Mouse (Mus musculus) forebrain, embryonic 16.5 days (tissue): ENCODE results near the gene Tshr. TPM values are rescaled to one million over a fixed set of nuclear protein-coding genes. Genes with fewer than 3 reads are reported as not detected.
"Not testable (repeated sequence)": the region's sequence is repeated elsewhere in the genome, so short reads cannot be mapped to it uniquely, and the experiment has no call there.

Source experiments
- ATAC-seq: fragments of 200-750 bp; cut with Nextera tagmentation; 2 replicates; pipeline ENCODE4 v1.8.0; 2017; ENCODE audit warnings: mild to moderate bottlenecking, moderate library complexity
- H3K27ac ChIP-seq: fragments of 300-500 bp; sonication (generic); 2 replicates; pipeline ENCODE4 v1.5.1; 2014; ENCODE audit warnings: low read length, control low read depth
- H3K27me3 ChIP-seq: fragments of 300-500 bp; sonication (generic); replicated peaks from 2 replicates; pipeline ENCODE4 v1.6.1; 2014; ENCODE audit warnings: low read length; ENCODE audit not compliant: control insufficient read depth, insufficient read depth
- H3K36me3 ChIP-seq: fragments of 300-500 bp; sonication (generic); 2 replicates; pipeline ENCODE4 v1.6.1; 2014; ENCODE audit not compliant: control insufficient read depth, insufficient read depth
- H3K4me1 ChIP-seq: fragments of 300-500 bp; sonication (generic); replicated peaks from 2 replicates; pipeline ENCODE4 v1.6.1; 2014; ENCODE audit warnings: low read length; ENCODE audit not compliant: control insufficient read depth, insufficient read depth
- H3K4me2 ChIP-seq: fragments of 300-500 bp; sonication (generic); 2 replicates; pipeline ENCODE4 v1.6.1; 2014; ENCODE audit warnings: mild to moderate bottlenecking, low read length, control low read depth
- H3K4me3 ChIP-seq: fragments of 300-500 bp; sonication (generic); replicated peaks from 2 replicates; pipeline ENCODE4 v1.5.1; 2014; ENCODE audit warnings: mild to moderate bottlenecking, low read length, control low read depth
- H3K9ac ChIP-seq: fragments of 300-500 bp; sonication (generic); replicated peaks from 2 replicates; pipeline ENCODE4 v1.6.1; 2014; ENCODE audit warnings: low read depth, low read length, control low read depth
- H3K9me3 ChIP-seq: fragments of 300-500 bp; sonication (generic); 2 replicates; pipeline ENCODE4 v1.6.1; 2016; ENCODE audit warnings: low read length; ENCODE audit not compliant: control insufficient read depth
- WGBS: fragments of 180-500 bp; shearing (Covaris S2); extraction: QIAGEN DNeasy Blood & Tissue Kit; methylation state at CpG from one replicate; pipeline ENCODE4 v1.1.7; 2014; 5-methylcytosine and 5-hydroxymethylcytosine counted together
- polyA plus RNA-seq: library from polyadenylated mRNA; unstranded; fragments of >200 nt; fragmentation: Nextera tagmentation; extraction: Ambion mirVana; gene quantifications from 2 replicates; pipeline ENCODE4 v1.2.1, GENCODE M21; 2015

The Tshr gene
- polyA plus RNA-seq, 1 experiment from 2014 or later = 0.95 TPM

DNA sequence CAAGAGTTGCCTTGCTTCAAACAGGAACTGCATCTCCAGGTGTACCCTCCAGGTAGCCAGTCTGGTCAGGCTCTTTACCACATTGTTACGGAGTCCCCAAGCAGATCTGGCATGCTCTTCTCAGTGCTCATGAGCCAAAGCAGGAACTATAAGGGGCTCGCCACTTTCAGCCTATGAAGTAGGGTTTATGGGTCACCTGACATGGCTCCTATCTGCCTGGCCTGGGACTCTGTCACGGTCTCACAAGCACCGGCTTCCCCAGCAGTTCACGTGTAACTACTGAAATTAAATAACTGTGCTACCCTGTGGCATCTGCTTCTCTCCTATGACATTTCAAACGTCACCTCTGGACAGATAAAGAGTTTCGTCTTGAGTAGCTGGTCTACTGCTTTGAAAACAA, 155.8 kb downstream of the Tshr start:
- H3K9me3 ChIP-seq = no peaks in the 10 kb centered on the region
- H3K27me3 ChIP-seq = no peaks in the 10 kb centered on the region
- no peak for ATAC-seq
- 93% methylated on average over 7 of the region's 7 CpGs for WGBS
- H3K9ac ChIP-seq = no peak overlapping the region
- H3K4me2 ChIP-seq = no peak overlapping the region
- H3K27ac ChIP-seq = no peak overlapping the region
- H3K4me3 ChIP-seq = no peak overlapping the region
- H3K4me1 ChIP-seq = no peaks in the 10 kb centered on the region
- no peaks in the 10 kb centered on the region for H3K36me3 ChIP-seq

- Histone ChIP-seq H3K36me3 (no peaks in the 10 kb centered on the region), H3K4me1 (peaks cover 15% of the 10 kb centered on the region), H3K27me3 (no peaks in the 10 kb centered on the region), H3K4me3 (no peak overlapping the region), H3K4me2 (no peak overlapping the region), H3K9me3 (no peaks in the 10 kb centered on the region), H3K9ac (no peak overlapping the region), H3K27ac (no peak overlapping the region; the same call in 1 of the 2 replicates)
- ATAC-seq = no peak
- 45% methylated on average over 9 of the region's 9 CpGs for WGBS
These were observed 165.1 kb downstream of the Tshr start for GRCm38 (mm10) chr12:91549471-91549870.

DNA sequence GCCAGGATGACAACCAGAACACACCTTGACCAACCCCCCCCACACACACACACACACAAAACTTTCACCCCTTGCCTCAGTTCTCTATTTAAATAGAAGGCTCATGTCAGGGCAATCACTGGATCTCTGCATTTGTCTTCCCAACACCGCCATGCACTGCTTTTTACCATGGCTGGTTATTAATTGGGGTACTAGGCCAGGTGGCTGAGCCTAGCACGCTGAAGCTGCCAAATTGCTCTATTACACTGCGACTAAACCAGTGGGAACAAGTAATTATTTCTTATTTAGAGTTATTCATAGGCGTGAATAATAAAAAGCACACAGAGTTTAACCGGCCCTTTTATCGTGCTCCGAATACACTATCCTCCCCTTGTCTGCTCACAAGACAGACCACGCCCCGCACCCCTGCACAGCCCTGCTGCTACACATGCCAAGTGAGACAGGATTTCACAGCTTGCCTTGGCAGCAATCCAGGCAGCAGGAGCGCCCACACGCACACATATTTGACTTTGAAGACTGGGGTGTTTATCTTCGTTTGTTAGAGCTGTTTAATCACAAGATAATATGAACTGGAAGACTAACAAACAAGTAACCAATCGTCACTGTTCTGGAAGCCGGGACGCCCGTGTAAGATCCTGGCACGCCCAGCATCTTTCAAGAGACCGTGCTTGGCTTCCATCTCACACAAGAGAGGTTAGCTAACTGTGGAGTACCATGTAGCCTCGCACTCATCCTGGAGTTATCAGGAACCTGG, 167.6 kb downstream of the Tshr start:
- Histone ChIP-seq H3K4me1 (peaks cover 15% of the 10 kb centered on the region), H3K4me3 (peak overlapping the region; percentile 4; the same call in 1 of the 2 replicates), H3K4me2 (peak overlapping the region; percentile 39), H3K9ac (no peak overlapping the region), H3K27me3 (no peaks in the 10 kb centered on the region), H3K36me3 (no peaks in the 10 kb centered on the region), H3K27ac (peak overlapping the region; percentile 60), H3K9me3 (no peaks in the 10 kb centered on the region)
- ATAC-seq = peak; percentile 98
- 5% methylated on average over 19 of the region's 19 CpGs for WGBS

DNA sequence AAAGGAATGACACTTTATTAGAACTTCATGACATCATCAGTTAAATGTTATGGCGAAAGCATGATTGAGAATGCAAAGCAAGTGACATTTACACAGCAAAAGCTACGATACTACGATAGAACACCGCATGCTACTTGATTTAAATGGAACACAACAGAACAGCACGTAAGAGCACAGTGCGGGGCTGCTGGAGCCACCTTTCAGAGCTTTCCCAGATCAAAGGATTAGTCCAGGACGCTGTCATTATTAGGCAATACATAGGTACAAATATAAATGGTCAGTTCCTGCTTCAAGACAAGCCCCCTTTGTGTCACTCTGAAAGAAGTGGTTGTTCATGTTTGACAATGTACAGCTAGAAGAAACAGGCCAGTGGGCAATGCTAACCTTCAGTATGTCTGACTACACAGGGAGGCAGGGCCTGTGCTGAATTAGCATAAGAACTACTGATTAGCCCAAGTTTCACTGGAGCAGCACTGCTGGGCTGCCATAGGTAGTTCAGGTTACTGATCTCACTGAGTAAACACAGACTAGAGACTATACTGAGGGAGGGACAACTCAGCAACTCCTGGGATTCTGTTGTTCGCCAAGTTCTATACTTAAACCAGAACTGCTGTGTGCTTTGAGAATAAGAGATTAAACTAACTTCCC, 173.1 kb downstream of the Tshr start:
- not testable (repeated sequence) for H3K4me2 ChIP-seq, H3K4me1 ChIP-seq, H3K36me3 ChIP-seq, H3K9ac ChIP-seq, H3K27me3 ChIP-seq, H3K27ac ChIP-seq, H3K4me3 ChIP-seq, H3K9me3 ChIP-seq
- 49% methylated on average over 8 of the region's 8 CpGs for WGBS
- ATAC-seq = peak; percentile 49

DNA sequence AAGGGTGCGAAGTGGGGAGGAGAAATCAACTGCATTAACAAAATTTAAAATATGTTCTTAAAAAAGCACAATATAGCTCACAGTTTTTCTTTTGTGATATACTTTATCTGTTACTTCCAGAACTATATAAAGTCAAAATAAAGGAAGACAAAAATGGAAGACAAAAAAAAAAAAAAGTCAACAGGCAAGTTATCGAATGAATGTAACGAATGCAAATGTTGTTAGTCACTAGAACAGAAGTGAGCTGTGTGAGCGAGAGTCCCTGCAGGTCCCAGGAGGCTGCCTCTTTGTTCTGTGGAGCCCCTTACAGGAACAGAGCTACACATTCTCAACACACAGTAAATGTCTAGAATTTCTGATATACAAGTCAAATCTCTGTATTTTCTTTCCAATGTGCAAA, 173.8 kb downstream of the Tshr start:
- H3K27me3 ChIP-seq, H3K9me3 ChIP-seq, H3K9ac ChIP-seq, H3K4me2 ChIP-seq, H3K4me3 ChIP-seq, H3K4me1 ChIP-seq, ATAC-seq, H3K27ac ChIP-seq, H3K36me3 ChIP-seq: not testable (repeated sequence)
- 65% methylated on average over 4 of the region's 4 CpGs for WGBS

- ATAC-seq = no peak
- no peak overlapping the region for H3K4me2 ChIP-seq
- no peaks in the 10 kb centered on the region for H3K27me3 ChIP-seq
- H3K9ac ChIP-seq = no peak overlapping the region
- 93% methylated on average over 4 of the region's 4 CpGs for WGBS
- H3K36me3 ChIP-seq = peaks cover 27% of the 10 kb centered on the region
- H3K4me1 ChIP-seq = no peaks in the 10 kb centered on the region
- H3K4me3 ChIP-seq = no peak overlapping the region
- H3K9me3 ChIP-seq = no peaks in the 10 kb centered on the region
- H3K27ac ChIP-seq = no peak overlapping the region
These were observed 182.8 kb downstream of the Tshr start for GRCm38 (mm10) chr12:91567145-91567544.

DNA sequence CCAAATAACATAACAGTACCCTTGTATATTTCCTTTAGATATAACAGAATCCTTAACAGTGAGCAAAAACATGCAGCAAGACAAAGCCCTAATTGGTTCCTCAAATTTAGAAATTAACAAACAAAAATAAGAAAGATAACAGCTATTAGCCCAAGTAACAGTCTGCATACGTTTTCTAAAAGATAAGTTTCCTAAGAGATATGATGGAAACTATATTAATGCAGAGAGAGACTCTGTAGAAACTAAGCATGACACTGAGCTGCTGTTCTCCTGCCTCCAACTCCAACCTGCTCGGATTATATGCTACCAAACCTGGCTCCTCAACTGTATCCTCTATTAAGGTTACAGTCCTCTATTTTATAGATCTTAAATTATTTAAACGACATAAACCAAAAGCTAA, 184.9 kb downstream of the Tshr start:
- Histone ChIP-seq H3K4me2 (no peak overlapping the region), H3K9me3 (no peaks in the 10 kb centered on the region), H3K36me3 (peaks cover 30% of the 10 kb centered on the region), H3K9ac (no peak overlapping the region), H3K27me3 (no peaks in the 10 kb centered on the region), H3K27ac (no peak overlapping the region), H3K4me1 (no peaks in the 10 kb centered on the region), H3K4me3 (no peak overlapping the region)
- 90% methylated on average over 3 of the region's 3 CpGs for WGBS
- ATAC-seq = no peak

DNA sequence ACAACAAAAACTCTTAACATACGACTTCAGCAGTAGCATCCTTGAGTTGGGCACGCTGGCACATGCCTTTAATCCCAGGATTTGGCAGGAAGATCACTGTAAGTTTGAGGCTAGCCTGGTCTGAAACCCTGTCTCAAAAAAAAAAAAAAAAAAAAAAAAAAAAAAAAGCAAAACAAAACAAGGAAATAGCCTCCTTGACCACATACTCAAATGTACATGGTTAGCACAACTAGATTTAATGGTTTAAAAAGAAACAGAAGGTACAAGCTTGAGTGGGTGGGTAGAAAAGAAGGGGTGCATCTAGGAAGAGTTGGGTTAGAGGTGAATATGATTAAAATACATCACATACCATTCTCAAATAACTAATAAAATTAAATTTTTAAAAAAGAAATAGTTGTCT, 187.3 kb downstream of the Tshr start:
- H3K9ac ChIP-seq = no peak overlapping the region
- H3K27ac ChIP-seq = no peak overlapping the region
- 89% methylated on average over 2 of the region's 2 CpGs for WGBS
- no peaks in the 10 kb centered on the region for H3K9me3 ChIP-seq
- no peaks in the 10 kb centered on the region for H3K27me3 ChIP-seq
- ATAC-seq = no peak
- no peak overlapping the region for H3K4me2 ChIP-seq
- peaks cover 32% of the 10 kb centered on the region for H3K36me3 ChIP-seq
- H3K4me1 ChIP-seq = no peaks in the 10 kb centered on the region
- no peak overlapping the region for H3K4me3 ChIP-seq

GRCm38 (mm10) chr12:91579665-91580064, 195.3 kb downstream of the Tshr start:
- no peak overlapping the region for H3K4me2 ChIP-seq
- no peak overlapping the region for H3K27ac ChIP-seq
- H3K9me3 ChIP-seq = no peaks in the 10 kb centered on the region
- no peak overlapping the region for H3K9ac ChIP-seq
- H3K4me3 ChIP-seq = no peak overlapping the region
- peaks cover 13% of the 10 kb centered on the region for H3K4me1 ChIP-seq
- ATAC-seq = no peak
- 94% methylated on average over 2 of the region's 2 CpGs for WGBS
- no peaks in the 10 kb centered on the region for H3K27me3 ChIP-seq
- H3K36me3 ChIP-seq = peaks cover 4% of the 10 kb centered on the region
